Mouse (Mus musculus) limb, embryonic 11.5 days (tissue): ENCODE results near the gene Khnyn. TPM values are rescaled to one million over a fixed set of nuclear protein-coding genes. Genes with fewer than 3 reads are reported as not detected.

Experiments
- ATAC-seq: fragments of 200-750 bp; cut with Nextera tagmentation; 2 replicates; pipeline ENCODE4 v1.8.0; 2017; ENCODE audit warnings: low read depth; ENCODE audit not compliant: insufficient number of reproducible peaks, low FRiP score, low TSS enrichment
- DNase-seq: peaks from one replicate; pipeline ENCODE4 v3.0.0-alpha.2; 2015; ENCODE audit warnings: low spot score
- H3K27ac ChIP-seq: fragments of 300-500 bp; sonication (generic); replicated peaks from 2 replicates; pipeline ENCODE4 v1.5.1; 2014; ENCODE audit warnings: low read depth, mild to moderate bottlenecking, low read length
- H3K27me3 ChIP-seq: fragments of 300-500 bp; sonication (generic); 2 replicates; pipeline ENCODE4 v1.6.1; 2014; ENCODE audit warnings: mild to moderate bottlenecking, low read length, mixed read lengths; ENCODE audit not compliant: control insufficient read depth, insufficient read depth
- H3K36me3 ChIP-seq: fragments of 300-500 bp; sonication (generic); 2 replicates; pipeline ENCODE4 v1.6.1; 2014; ENCODE audit warnings: mild to moderate bottlenecking, low read length, moderate library complexity, mixed read lengths; ENCODE audit not compliant: control insufficient read depth, insufficient read depth
- H3K4me1 ChIP-seq: fragments of 300-500 bp; sonication (generic); 2 replicates; pipeline ENCODE4 v1.6.1; 2014; ENCODE audit warnings: low read length, mixed read lengths; ENCODE audit not compliant: control insufficient read depth, insufficient read depth
- H3K4me2 ChIP-seq: fragments of 300-500 bp; sonication (generic); 2 replicates; pipeline ENCODE4 v1.6.1; 2014; ENCODE audit warnings: low read depth, mild to moderate bottlenecking, moderate library complexity; ENCODE audit not compliant: severe bottlenecking
- H3K4me3 ChIP-seq: fragments of 300-500 bp; sonication (generic); 2 replicates; pipeline ENCODE4 v1.5.1; 2014; ENCODE audit warnings: low read depth, low read length
- H3K9ac ChIP-seq: fragments of 300-500 bp; sonication (generic); 2 replicates; pipeline ENCODE4 v1.6.1; 2014; ENCODE audit warnings: mild to moderate bottlenecking, low read length
- H3K9me3 ChIP-seq: fragments of 300-500 bp; sonication (generic); 2 replicates; pipeline ENCODE4 v1.6.1; 2016; ENCODE audit warnings: low read length; ENCODE audit not compliant: control insufficient read depth
- WGBS: fragments of 180-500 bp; shearing (Covaris S2); extraction: QIAGEN DNeasy Blood & Tissue Kit; methylation state at CpG from one replicate; pipeline ENCODE4 v1.1.7; 2014; 5-methylcytosine and 5-hydroxymethylcytosine counted together
- polyA plus RNA-seq: library from polyadenylated mRNA; unstranded; fragments of >200 nt; fragmentation: Nextera tagmentation; extraction: Ambion mirVana; gene quantifications from 2 replicates; pipeline ENCODE4 v1.2.1, GENCODE M21; 2014

The Khnyn gene
- polyA plus RNA-seq, 1 experiment from 2014 or later = 17.4 TPM

DNA sequence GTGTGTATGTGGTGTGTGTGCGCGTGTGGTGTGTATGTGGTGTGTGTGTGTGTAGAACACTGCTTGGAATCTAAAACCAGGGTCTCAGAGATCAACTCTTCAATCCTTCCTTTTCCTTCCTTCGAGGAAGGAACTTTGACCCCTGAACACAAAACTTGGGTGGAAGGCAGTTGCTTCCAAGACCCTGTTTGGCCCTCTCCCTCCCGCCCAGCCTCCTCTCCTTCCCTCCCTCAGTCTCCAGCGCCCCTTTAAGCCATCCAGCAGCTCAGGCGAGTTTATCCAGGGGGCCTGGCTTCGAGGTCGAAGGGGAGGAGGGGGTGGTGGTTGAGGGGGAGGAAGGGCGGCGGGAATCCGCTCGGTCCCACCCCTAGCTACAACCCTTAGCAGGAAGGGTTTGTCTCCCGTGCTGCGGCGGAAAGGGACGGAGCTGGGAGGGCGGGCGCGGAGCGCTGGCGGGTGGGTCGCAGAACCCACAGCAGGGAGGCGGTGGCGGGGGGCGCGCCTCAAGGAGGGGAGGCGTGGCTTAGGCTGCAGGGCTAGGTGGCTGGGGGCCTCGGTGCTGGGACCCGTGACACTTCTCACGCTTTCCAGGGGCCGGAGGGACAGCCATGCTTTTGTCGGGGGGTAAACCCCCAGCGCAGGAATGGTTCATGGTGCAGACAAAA lies 31.0 kb upstream of the Khnyn start, which contains the start of gene Nynrin:
TSS of gene Nynrin (plus strand) at position 390 of the 665 bp plus-strand sequence.
- ATAC-seq = peak; percentile 91
- no peaks in the 10 kb centered on the region for H3K9me3 ChIP-seq
- H3K27ac ChIP-seq = peak within 1 kb of the TSS; percentile 99
- peak; percentile 90 for DNase-seq
- no peaks in the 10 kb centered on the region for H3K27me3 ChIP-seq
- peak within 1 kb of the TSS; percentile 90 for H3K9ac ChIP-seq
- H3K36me3 ChIP-seq = no peaks in the 10 kb centered on the region; the same call in 1 of the 2 replicates
- peak within 1 kb of the TSS; percentile 68 for H3K4me3 ChIP-seq
- H3K4me1 ChIP-seq = peaks cover 31% of the 10 kb centered on the region
- under 1% methylated on average over 32 of the region's 33 CpGs for WGBS
- H3K4me2 ChIP-seq = peak within 1 kb of the TSS; percentile 80

DNA sequence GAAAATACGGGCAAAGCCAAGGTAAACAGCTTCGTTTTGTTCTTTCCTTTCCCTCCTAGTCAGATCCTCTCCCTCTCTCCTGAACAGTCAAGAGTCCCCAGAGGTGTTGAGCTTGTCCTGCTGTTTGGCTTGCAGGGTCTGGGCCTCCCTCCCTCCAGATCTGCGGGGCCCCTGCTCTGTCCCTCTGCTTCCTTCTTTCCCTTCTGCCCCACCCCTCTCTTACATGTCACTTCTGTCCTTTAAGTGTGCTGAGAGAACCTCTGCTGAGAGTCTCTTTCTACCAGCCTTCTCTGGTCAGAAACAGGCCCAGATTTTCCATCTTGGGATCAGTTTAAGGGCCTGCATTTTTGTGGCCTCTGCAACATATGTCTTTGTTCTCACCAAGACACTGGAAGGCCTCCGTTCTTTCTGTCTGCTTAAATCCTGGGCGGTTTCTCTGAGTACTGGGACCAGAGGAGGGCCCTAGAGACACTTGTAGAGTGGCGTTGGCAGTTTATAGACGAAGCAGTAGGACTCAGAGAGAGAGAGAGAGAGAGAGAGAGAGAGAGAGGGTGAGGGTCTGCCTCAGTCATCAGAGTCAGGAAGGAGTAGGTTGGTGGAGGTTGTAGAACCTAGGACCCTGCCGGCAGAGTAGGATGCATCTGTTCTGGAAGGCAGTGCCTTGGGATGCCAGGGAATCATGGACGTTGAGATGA lies 30.2 kb upstream of the Khnyn start:
- WGBS = 0% methylated on average over 9 of the region's 9 CpGs
- ATAC-seq = no peak
- Histone ChIP-seq H3K36me3 (no peaks in the 10 kb centered on the region; the same call in 1 of the 2 replicates), H3K4me3 (peak overlapping the region; percentile 68), H3K27me3 (no peaks in the 10 kb centered on the region), H3K4me2 (peak overlapping the region; percentile 80), H3K27ac (peak overlapping the region; percentile 99), H3K4me1 (peaks cover 31% of the 10 kb centered on the region), H3K9ac (peak overlapping the region; percentile 90), H3K9me3 (no peaks in the 10 kb centered on the region)
- no peak for DNase-seq

- peak overlapping the region; percentile 68 for H3K4me3 ChIP-seq
- H3K27ac ChIP-seq = peak overlapping the region; percentile 99
- H3K4me2 ChIP-seq = peak overlapping the region; percentile 80
- peaks cover 31% of the 10 kb centered on the region for H3K4me1 ChIP-seq
- peak overlapping the region; percentile 90 for H3K9ac ChIP-seq
- no peaks in the 10 kb centered on the region for H3K27me3 ChIP-seq
- DNase-seq (peak; percentile 75), ATAC-seq (no peak)
- no peaks in the 10 kb centered on the region for H3K9me3 ChIP-seq
- H3K36me3 ChIP-seq = no peaks in the 10 kb centered on the region; the same call in 1 of the 2 replicates
- WGBS = 1% methylated on average over 4 of the region's 4 CpGs
Observed at GRCm38 (mm10) chr14:55855101-55855561, 29.6 kb upstream of the Khnyn start.

GRCm38 (mm10) chr14:55857588-55857987 lies 27.2 kb upstream of the Khnyn start:
- H3K9me3 ChIP-seq = no peaks in the 10 kb centered on the region
- H3K27ac ChIP-seq = no peak overlapping the region
- H3K4me3 ChIP-seq = no peak overlapping the region

DNA sequence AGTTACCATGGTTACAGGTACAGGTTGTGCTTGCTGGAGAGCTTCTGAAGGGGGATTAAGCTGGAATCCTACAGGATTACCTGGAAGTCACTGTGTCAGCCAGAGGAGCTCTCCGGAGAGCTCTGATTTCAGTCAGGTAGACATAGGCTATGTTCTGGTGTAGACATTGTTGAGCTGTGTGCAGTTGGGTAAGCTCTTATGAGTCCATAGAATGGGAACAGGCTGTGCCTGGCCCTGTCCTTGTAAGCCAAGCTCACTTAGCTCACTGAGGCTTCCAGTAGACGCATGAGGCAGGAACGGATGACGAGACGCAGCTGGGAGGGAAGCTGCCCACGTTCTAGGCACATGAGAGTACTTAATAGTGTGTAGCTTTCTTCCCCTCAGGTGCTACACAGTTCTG lies 22.6 kb upstream of the Khnyn start:
- peaks cover 17% of the 10 kb centered on the region for H3K36me3 ChIP-seq
- DNase-seq (no peak), ATAC-seq (no peak)
- H3K4me3 ChIP-seq = no peak overlapping the region
- H3K27ac ChIP-seq = no peak overlapping the region
- H3K4me1 ChIP-seq = peaks cover 13% of the 10 kb centered on the region
- WGBS = 64% methylated on average over 6 of the region's 6 CpGs
- H3K4me2 ChIP-seq = no peak overlapping the region
- H3K27me3 ChIP-seq = no peaks in the 10 kb centered on the region
- H3K9ac ChIP-seq = no peak overlapping the region
- H3K9me3 ChIP-seq = no peaks in the 10 kb centered on the region

More at GRCm38 (mm10) chr14:55857588-55857987, 27.2 kb upstream of the Khnyn start:
- Histone ChIP-seq H3K36me3 (no peaks in the 10 kb centered on the region; the same call in 1 of the 2 replicates), H3K9ac (no peak overlapping the region), H3K4me2 (peak overlapping the region; percentile 21; the same call in 1 of the 2 replicates), H3K4me1 (peaks cover 23% of the 10 kb centered on the region), H3K27me3 (no peaks in the 10 kb centered on the region)
- no peak for DNase-seq
- no peak for ATAC-seq
- 55% methylated on average over 4 of the region's 4 CpGs for WGBS

DNA sequence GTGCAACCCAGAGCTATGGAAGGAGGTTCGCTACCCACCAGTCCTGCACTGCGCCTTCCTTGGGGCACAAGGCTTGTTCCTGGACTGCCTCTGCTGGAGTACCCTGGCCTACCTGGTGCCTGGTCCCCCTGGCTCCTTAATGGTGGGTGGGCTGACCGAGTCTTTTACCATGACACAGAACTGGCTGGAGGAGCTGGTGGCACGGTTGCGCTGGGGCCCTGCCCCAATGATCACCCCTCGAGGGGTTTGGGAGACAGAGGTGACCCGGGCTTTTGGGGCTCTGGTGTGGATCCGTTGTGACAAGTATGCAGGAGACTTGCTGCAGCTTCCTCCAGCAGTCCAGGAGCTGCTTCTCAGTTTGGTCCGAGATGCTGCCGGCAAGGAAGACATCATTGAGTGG lies 21.8 kb upstream of the Khnyn start:
- Histone ChIP-seq H3K9ac (no peak overlapping the region), H3K4me1 (peaks cover 10% of the 10 kb centered on the region), H3K36me3 (peaks cover 20% of the 10 kb centered on the region), H3K4me3 (no peak overlapping the region), H3K9me3 (no peaks in the 10 kb centered on the region), H3K27ac (no peak overlapping the region; the same call in 1 of the 2 replicates), H3K27me3 (no peaks in the 10 kb centered on the region), H3K4me2 (no peak overlapping the region)
- DNase-seq = no peak
- 93% methylated on average over 10 of the region's 10 CpGs for WGBS
- ATAC-seq = no peak

DNA sequence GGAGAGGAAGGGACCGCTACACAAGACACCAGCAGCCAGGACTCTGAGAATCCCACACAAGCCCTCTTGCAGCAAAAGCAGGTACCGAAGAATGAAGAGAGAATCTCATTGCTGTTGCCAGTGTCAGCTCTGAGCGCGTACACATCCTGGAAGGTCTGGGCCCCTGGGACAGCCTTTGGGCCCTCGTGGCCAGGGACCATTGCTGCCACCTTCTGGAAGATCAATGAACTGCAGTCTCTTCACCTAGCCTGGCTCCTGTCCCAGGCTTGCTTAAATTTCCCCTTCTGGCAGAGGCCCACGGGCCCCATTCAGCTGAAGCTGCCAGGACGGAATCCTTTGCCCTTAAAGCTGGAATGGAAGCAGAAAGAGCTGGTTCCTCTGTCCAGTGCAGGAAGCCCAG lies 21.0 kb upstream of the Khnyn start:
- Histone ChIP-seq H3K4me2 (no peak overlapping the region), H3K9me3 (no peaks in the 10 kb centered on the region), H3K9ac (no peak overlapping the region), H3K36me3 (peaks cover 23% of the 10 kb centered on the region), H3K27ac (peak overlapping the region; percentile 14; the same call in 1 of the 2 replicates), H3K4me3 (no peak overlapping the region), H3K4me1 (peaks cover 10% of the 10 kb centered on the region), H3K27me3 (no peaks in the 10 kb centered on the region)
- 31% methylated on average over 7 of the region's 7 CpGs for WGBS
- DNase-seq (peak; percentile 87), ATAC-seq (no peak; the same call in 1 of the 2 replicates)

- Histone ChIP-seq H3K27me3 (no peaks in the 10 kb centered on the region), H3K36me3 (peaks cover 38% of the 10 kb centered on the region), H3K9me3 (no peaks in the 10 kb centered on the region), H3K4me2 (no peak overlapping the region), H3K9ac (no peak overlapping the region), H3K4me1 (peaks cover 10% of the 10 kb centered on the region), H3K27ac (no peak overlapping the region), H3K4me3 (no peak overlapping the region)
- peak; percentile 81 for DNase-seq
- ATAC-seq = no peak
- 43% methylated on average over 4 of the region's 4 CpGs for WGBS
Observed at GRCm38 (mm10) chr14:55866962-55867361, 17.8 kb upstream of the Khnyn start.
